Mouse (Mus musculus) stomach, postnatal 0 days (tissue): ENCODE data around the gene Samd14.

Experiments
- CTCF ChIP-seq: IDR thresholded peaks from 2 replicates; pipeline ENCODE4 v1.5.1; 2016; ENCODE audit warnings: antibody characterized with exemption, low read depth, mild to moderate bottlenecking, moderate library complexity
- EP300 ChIP-seq: optimal IDR thresholded peaks from 2 replicates; pipeline ENCODE3; 2016; ENCODE audit warnings: antibody characterized with exemption

GRCm38 (mm10) chr11:95008661-95009628 is 734 bp upstream of the Samd14 start:
- TF ChIP-seq CTCF, result no peak
- TF ChIP-seq EP300, result no peak
